In genomic region chr6:114329597-114330470, GRCm38 (mm10) we compare ENCODE assay signal across 8 mouse cellular contexts. TPM values are rescaled to one million over a fixed set of nuclear protein-coding genes. Genes with fewer than 3 reads are reported as not detected.
DNase-seq lines count a peak whose midpoint lies in the region; ATAC-seq and TF ChIP-seq lines count a peak whose summit lies in the region.
"Had no signal": no experiment of that assay in that cellular context is flagged by ENCODE, and none has a peak within 500 bp of the region (broad histone marks: within the 10 kb centered on the region; RNA-seq: fewer than 3 reads in every experiment).

No protein-coding gene starts in this region.

- peak; percentile 30; the same call in 1 of the 2 replicates for TF ChIP-seq CTCF in brain, embryonic 14.5 days (IDR thresholded peaks at IDR 0.05; ENCODE audit: borderline replicate concordance, extremely low read depth, insufficient read depth, insufficient read length)

- 32% methylated on average over 8 of the region's 8 CpGs for WGBS in forebrain, embryonic 15.5 days
- 33% methylated on average over 8 of the region's 8 CpGs for WGBS in midbrain, embryonic 15.5 days

- no peak overlapping the region for H3K4me2 ChIP-seq in forebrain, embryonic 15.5 days (replicated peaks)
- no peak overlapping the region for H3K4me2 ChIP-seq in midbrain, embryonic 15.5 days
- H3K4me2 ChIP-seq: heart, embryonic 12.5 days had no signal

- no peak overlapping the region for H3K4me3 ChIP-seq in forebrain, embryonic 15.5 days
- no peak overlapping the region for H3K4me3 ChIP-seq in midbrain, embryonic 15.5 days
- H3K4me3 ChIP-seq: heart, embryonic 12.5 days had no signal

- H3K9me3 ChIP-seq in forebrain, embryonic 15.5 days = no peaks in the 10 kb centered on the region
- no peaks in the 10 kb centered on the region for H3K9me3 ChIP-seq in midbrain, embryonic 15.5 days
- H3K9me3 ChIP-seq: heart, embryonic 12.5 days had no signal

- no peaks in the 10 kb centered on the region for H3K36me3 ChIP-seq in forebrain, embryonic 15.5 days
- H3K36me3 ChIP-seq in midbrain, embryonic 15.5 days (replicated peaks) = no peaks in the 10 kb centered on the region
- H3K36me3 ChIP-seq: heart, embryonic 12.5 days had no signal

- intact Hi-C loops in left cerebral cortex, postnatal 4 days (cut with DNase I) = no loop called here

- H3K27me3 ChIP-seq in forebrain, embryonic 15.5 days = no peaks in the 10 kb centered on the region
- no peaks in the 10 kb centered on the region for H3K27me3 ChIP-seq in midbrain, embryonic 15.5 days (replicated peaks)

- peak; percentile 32 for DNase-seq in left cerebral cortex, postnatal 4 days
- DNase-seq in left cerebral cortex, adult 11 months (ENCODE audit: low spot score) = no peak
- DNase-seq in brain, embryonic 14.5 days (ENCODE audit: low read depth) = peak; percentile 89
- DNase-seq in spleen, postnatal 36 days (ENCODE audit: low spot score in 2 of 2) = no peak
- no peak for DNase-seq in adrenal gland, postnatal 4 days (ENCODE audit: low spot score in 2 of 2)

- no peak overlapping the region for H3K9ac ChIP-seq in forebrain, embryonic 15.5 days (replicated peaks)
- H3K9ac ChIP-seq in midbrain, embryonic 15.5 days = no peak overlapping the region
- H3K9ac ChIP-seq: heart, embryonic 12.5 days had no signal

- peaks cover 20% of the 10 kb centered on the region for H3K4me1 ChIP-seq in forebrain, embryonic 15.5 days
- peaks cover 9% of the 10 kb centered on the region for H3K4me1 ChIP-seq in midbrain, embryonic 15.5 days

- peak overlapping the region; percentile 63 for H3K27ac ChIP-seq in forebrain, embryonic 15.5 days (replicated peaks)
- 0 out of 2 replicates have a peak overlapping the region, but pooled peaks have one; percentile 29 for H3K27ac ChIP-seq in midbrain, embryonic 15.5 days

- ATAC-seq in forebrain, embryonic 15.5 days (replicated peaks) = peak; percentile 92
- peak; percentile 70; the same call in 1 of the 2 replicates for ATAC-seq in midbrain, embryonic 15.5 days (replicated peaks)

- no peak for TF ChIP-seq POLR2A in brain, embryonic 14.5 days (IDR thresholded peaks at IDR 0.05; ENCODE audit: borderline replicate concordance, extremely low read depth, insufficient read depth, insufficient read length, poor library complexity, severe bottlenecking)

RNA-seq across cellular contexts. Expression of gene Slc6a1, which starts 47.4 kb away (rescaled TPM):
- total RNA-seq in left cerebral cortex, postnatal 4 days (2021) = 100 to 1,000 TPM; 190 to 242 TPM
- 210 and 269 TPM in 2 replicates for polyA plus RNA-seq in brain, embryonic 14.5 days (2012; rRNA removed)
- polyA plus RNA-seq in forebrain, embryonic 15.5 days (2015; fragmentation: Nextera tagmentation; extraction: Ambion mirVana) = 98.4 and 99.8 TPM in 2 replicates
- 145 and 155 TPM in 2 replicates for polyA plus RNA-seq in midbrain, embryonic 15.5 days (2015; fragmentation: Nextera tagmentation; extraction: Ambion mirVana)
- total RNA-seq in adrenal gland, postnatal 4 days (2021) = 1 to 10 TPM in 1 of 2 experiments, under 1 TPM in 1; 0.08 to 1.7 TPM

Comparison
In these comparisons a context has a peak if more than half of its experiments do, and no peak if none do; other contexts are left out.
1. DNase-seq: peak in left cerebral cortex, postnatal 4 days (single experiment) and brain, embryonic 14.5 days (single experiment); none in left cerebral cortex, adult 11 months (single experiment), spleen, postnatal 36 days (0 of 2) and adrenal gland, postnatal 4 days (0 of 2).